Mouse (Mus musculus) spleen, adult 2 months (tissue): Measurements from ENCODE around the gene Sipa1l1. TPM values are rescaled to one million over a fixed set of nuclear protein-coding genes. Genes with fewer than 3 reads are reported as not detected.
A peak's percentile ranks its signal among the peaks of the same experiment; 100 is the strongest.
"Not testable (repeated sequence)": the region's sequence is repeated elsewhere in the genome, so short reads cannot be mapped to it uniquely, and the experiment has no call there.

Experiments used
- DNase-seq, 2 experiments: peaks; one replicate each; pipeline versions ENCODE4 v3.0.0 to v3.0.0-alpha.2; 2012 to 2021; ENCODE audit warnings: low spot score in 2 of 2, low read depth in 1 of 2
- H3K27ac ChIP-seq: fragments of 200-500 bp; 2 replicates; pipeline ENCODE4 v1.5.1; 2012; ENCODE audit warnings: low read length, inconsistent platforms; ENCODE audit not compliant: insufficient read depth
- H3K27me3 ChIP-seq: fragments of 200-500 bp; 2 replicates; pipeline ENCODE4 v1.6.1; 2012; ENCODE audit warnings: mild to moderate bottlenecking, moderate library complexity, low read length, inconsistent platforms; ENCODE audit not compliant: control insufficient read depth, insufficient read depth
- H3K36me3 ChIP-seq: fragments of 200-500 bp; 2 replicates; pipeline ENCODE4 v1.6.1; 2012; ENCODE audit warnings: mild to moderate bottlenecking, low read length, inconsistent platforms; ENCODE audit not compliant: control insufficient read depth, insufficient read depth
- H3K4me1 ChIP-seq: fragments of 200-500 bp; 2 replicates; pipeline ENCODE4 v1.6.1; 2011; ENCODE audit warnings: inconsistent platforms; ENCODE audit not compliant: control insufficient read depth, insufficient read depth, insufficient read length
- H3K4me3 ChIP-seq: fragments of 200-500 bp; 2 replicates; pipeline ENCODE4 v1.5.1; 2011; ENCODE audit warnings: mild to moderate bottlenecking, inconsistent platforms; ENCODE audit not compliant: insufficient read depth, insufficient read length; ENCODE audit errors: extremely low read depth
- CTCF ChIP-seq: fragments of 200-500 bp; IDR thresholded peaks from 2 replicates; pipeline ENCODE4 v1.5.1; 2011; ENCODE audit warnings: mild to moderate bottlenecking, inconsistent platforms; ENCODE audit not compliant: insufficient read depth, insufficient read length, insufficient replicate concordance; ENCODE audit errors: extremely low read depth
- POLR2A ChIP-seq: fragments of 200-500 bp; IDR thresholded peaks from 2 replicates; pipeline ENCODE4 v1.6.1; 2011; ENCODE audit warnings: low read depth, low read length, inconsistent platforms
- WGBS: fragments of 180-500 bp; shearing (Covaris S2); methylation state at CpG from one replicate; pipeline ENCODE4 v1.1.7; 2018; 5-methylcytosine and 5-hydroxymethylcytosine counted together
- polyA plus RNA-seq: library from polyadenylated mRNA; depleted of rRNA; stranded (reverse); fragments of >200 nt; gene quantifications from 2 replicates; pipeline ENCODE4 v1.2.3, GENCODE M21; 2012

The Sipa1l1 gene
- polyA plus RNA-seq, 1 experiment, result 17.1 TPM

- Histone ChIP-seq H3K4me3 (no peak overlapping the region), H3K36me3 (no peaks in the 10 kb centered on the region), H3K27me3 (no peaks in the 10 kb centered on the region), H3K4me1 (peaks cover 1% of the 10 kb centered on the region; the same call in 1 of the 2 replicates), H3K27ac (no peak overlapping the region)
- TF ChIP-seq CTCF, result no peak
- no peak for TF ChIP-seq POLR2A
- 50% methylated on average over 8 of the region's 8 CpGs for WGBS
- no peak for DNase-seq
Observed at GRCm38 (mm10) chr12:82478256-82478655, 309.1 kb downstream of the Sipa1l1 start.

DNA sequence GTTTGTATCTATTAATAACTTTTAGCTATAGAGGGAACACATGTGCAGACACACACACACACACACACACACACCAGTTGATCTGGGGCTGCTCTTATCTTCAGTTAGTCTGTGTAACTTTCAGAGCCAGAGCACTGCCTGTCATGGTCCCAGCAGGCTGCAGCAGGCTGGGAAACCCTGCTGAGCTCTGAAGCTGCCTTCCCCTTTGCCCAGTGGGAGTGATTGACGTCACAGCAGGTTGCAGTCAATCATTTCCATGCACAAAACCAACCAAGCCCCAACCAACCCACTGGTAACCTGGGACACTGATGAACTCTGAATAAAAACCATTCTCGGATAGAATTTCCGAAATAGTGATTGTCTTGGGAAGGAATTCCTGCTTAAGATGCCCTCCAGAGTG, 310.3 kb downstream of the Sipa1l1 start:
- H3K4me1 ChIP-seq, result no peaks in the 10 kb centered on the region
- no peaks in the 10 kb centered on the region for H3K27me3 ChIP-seq

GRCm38 (mm10) chr12:82480425-82480824, 311.3 kb downstream of the Sipa1l1 start:
- WGBS, result 59% methylated on average over 5 of the region's 5 CpGs
- H3K4me3 ChIP-seq, DNase-seq, H3K27ac ChIP-seq, H3K27me3 ChIP-seq, H3K4me1 ChIP-seq, H3K36me3 ChIP-seq: not testable (repeated sequence)

More for the DNA sequence above, 310.3 kb downstream of the Sipa1l1 start:
- H3K4me3 ChIP-seq, result no peak overlapping the region
- no peak for TF ChIP-seq POLR2A
- TF ChIP-seq CTCF, result no peak
- H3K36me3 ChIP-seq, result no peaks in the 10 kb centered on the region
- DNase-seq, result no peak
- 76% methylated on average over 3 of the region's 3 CpGs for WGBS
- H3K27ac ChIP-seq, result no peak overlapping the region

- H3K36me3 ChIP-seq, result no peaks in the 10 kb centered on the region
- TF ChIP-seq CTCF, result no peak
- TF ChIP-seq POLR2A, result no peak
- H3K4me1 ChIP-seq, result no peaks in the 10 kb centered on the region
- no peak for DNase-seq
- no peak overlapping the region for H3K4me3 ChIP-seq
- no peak overlapping the region for H3K27ac ChIP-seq
- H3K27me3 ChIP-seq, result no peaks in the 10 kb centered on the region
- 86% methylated on average over 2 of the region's 2 CpGs for WGBS
Observed at GRCm38 (mm10) chr12:82485466-82485865, 316.3 kb downstream of the Sipa1l1 start.

GRCm38 (mm10) chr12:82486829-82487560, 317.9 kb downstream of the Sipa1l1 start:
- H3K27ac ChIP-seq, result no peak overlapping the region
- WGBS, result 76% methylated on average over 6 of the region's 6 CpGs
- DNase-seq, result no peak

DNA sequence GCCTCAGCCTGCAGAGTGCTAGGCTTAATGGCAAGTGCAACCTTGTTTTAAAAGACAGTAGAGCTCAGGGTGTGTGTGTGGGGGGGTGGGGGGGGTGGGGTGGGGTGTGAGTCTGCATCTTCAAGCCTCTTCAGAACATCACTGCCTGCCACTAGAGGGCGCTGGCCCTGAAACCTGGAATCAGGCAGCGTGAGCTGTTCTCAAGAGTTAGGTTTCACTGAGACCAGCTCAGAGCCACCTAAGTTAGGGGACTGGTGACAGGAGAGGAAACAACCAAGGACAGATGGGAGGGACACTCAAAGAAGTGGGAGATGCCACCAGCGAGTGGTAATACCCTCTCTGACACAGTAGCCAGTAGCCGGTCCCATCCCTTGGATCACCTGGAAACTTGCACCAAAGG, 320.0 kb downstream of the Sipa1l1 start:
- Histone ChIP-seq H3K4me3 (no peak overlapping the region), H3K36me3 (no peaks in the 10 kb centered on the region), H3K27me3 (no peaks in the 10 kb centered on the region), H3K27ac (no peak overlapping the region), H3K4me1 (no peaks in the 10 kb centered on the region)
- peak; percentile 23 to 44 for DNase-seq
- WGBS, result 36% methylated on average over 4 of the region's 4 CpGs
- TF ChIP-seq CTCF (peak; percentile 54; the same call in 1 of the 2 replicates), POLR2A (no peak)

More at GRCm38 (mm10) chr12:82486829-82487560, 317.9 kb downstream of the Sipa1l1 start:
- Histone ChIP-seq H3K4me3 (no peak overlapping the region), H3K4me1 (no peaks in the 10 kb centered on the region), H3K27me3 (no peaks in the 10 kb centered on the region), H3K36me3 (no peaks in the 10 kb centered on the region)
- TF ChIP-seq POLR2A (no peak), CTCF (no peak)

DNA sequence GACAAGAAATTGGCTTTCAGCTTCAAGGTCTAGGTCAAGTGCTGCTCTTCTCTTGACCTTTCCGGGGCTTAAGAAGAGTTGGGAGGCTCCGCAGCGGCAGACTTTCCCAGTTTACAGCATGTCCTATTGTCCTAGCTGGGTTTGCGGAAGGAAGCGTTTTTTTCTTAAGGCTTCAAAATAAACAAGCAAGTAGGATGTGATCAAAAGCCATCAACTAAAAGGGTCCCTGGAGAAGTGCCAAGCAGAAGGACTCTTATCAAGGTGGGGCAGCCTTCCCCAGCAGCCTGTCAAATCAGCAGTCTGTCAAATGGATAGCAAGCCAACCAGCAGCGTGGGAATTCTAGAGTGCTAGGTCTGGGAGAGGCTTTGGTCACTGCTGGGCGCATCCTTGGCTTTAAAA, 320.5 kb downstream of the Sipa1l1 start:
- TF ChIP-seq POLR2A (no peak), CTCF (no peak)
- no peak overlapping the region for H3K27ac ChIP-seq
- no peaks in the 10 kb centered on the region for H3K27me3 ChIP-seq
- DNase-seq, result no peak
- H3K4me1 ChIP-seq, result no peaks in the 10 kb centered on the region
- no peaks in the 10 kb centered on the region for H3K36me3 ChIP-seq
- H3K4me3 ChIP-seq, result no peak overlapping the region
- WGBS, result 35% methylated on average over 7 of the region's 7 CpGs
